Mouse (Mus musculus): Measurements from ENCODE around the gene Bag1. TPM values are rescaled to one million over a fixed set of nuclear protein-coding genes. Genes with fewer than 3 reads are reported as not detected.

Gene Bag1
- total RNA-seq, 1 experiment = 99.5 TPM

DNA sequence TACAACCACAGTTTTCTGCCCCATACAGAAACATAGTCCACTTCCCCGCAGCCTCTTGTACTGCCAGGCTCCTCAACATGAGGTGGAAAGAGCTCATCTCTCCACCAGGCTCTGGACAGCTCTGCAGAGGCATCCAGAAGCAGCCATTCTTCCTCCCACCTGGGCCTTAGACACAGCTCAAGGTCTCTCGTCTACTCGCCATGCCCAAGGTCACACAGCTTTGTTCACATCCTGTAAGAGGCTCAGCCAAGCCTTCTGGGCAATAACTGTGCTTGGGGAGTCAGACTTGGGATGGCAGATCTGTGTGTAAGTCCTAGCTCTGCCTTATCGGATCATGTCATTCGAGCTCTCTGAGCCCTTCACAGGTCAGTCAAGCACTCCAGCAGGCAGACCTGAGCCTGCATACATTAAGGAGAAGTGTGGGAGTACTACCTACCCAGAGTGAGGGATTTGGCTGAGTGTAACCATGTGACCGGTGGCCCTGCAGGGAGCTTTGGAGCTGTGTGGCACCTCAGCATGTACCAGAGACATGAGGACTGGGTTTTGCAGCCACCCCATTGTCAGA, 24.9 kb downstream of the Bag1 start:
- in situ Hi-C loops (cut with MboI; ENCODE audit: low sequenced_read_pairs in 2 of 2, unreplicated experiment in 2 of 2) = no loop called here
- Histone ChIP-seq H3K27ac (ENCODE audit: insufficient read depth, low read depth, low read length, poor library complexity, severe bottlenecking) (no peak overlapping the region), H3K4me3 (ENCODE audit: insufficient read depth in 1 of 2, low read depth in 1 of 2, low read length in 2 of 2, poor library complexity in 1 of 2, severe bottlenecking in 1 of 2) (no peak overlapping the region), H3K4me1 (ENCODE audit: control insufficient read depth in 2 of 2, insufficient read depth in 2 of 2, low read length in 2 of 2, poor library complexity in 1 of 2) (peaks cover 2 to 6% of the 10 kb centered on the region in 2 experiments; a peak in 3 of 4 replicates), H3K36me3 (ENCODE audit: control insufficient read depth, insufficient read depth, low read length, poor library complexity, severe bottlenecking) (no peaks in the 10 kb centered on the region), H3K9me3 (ENCODE audit: control insufficient read depth, insufficient read depth, low read depth, low read length) (no peaks in the 10 kb centered on the region), H3K9ac (ENCODE audit: insufficient read depth, low read depth, low read length, poor library complexity, severe bottlenecking) (no peak overlapping the region)
- TF ChIP-seq ZNF384 (IDR thresholded peaks at IDR 0.05; ENCODE audit: low read depth, low read length) (no peak), CHD2 (IDR thresholded peaks at IDR 0.05; ENCODE audit: low read depth, low read length) (no peak), ZC3H11A (IDR thresholded peaks at IDR 0.05; ENCODE audit: borderline replicate concordance, low read depth, low read length) (no peak), MAFK (IDR thresholded peaks at IDR 0.05; ENCODE audit: insufficient read depth, low read depth, low read length) (no peak), HCFC1 (IDR thresholded peaks at IDR 0.05; ENCODE audit: borderline replicate concordance, insufficient read depth, low read length) (no peak)
- DNase-seq (ENCODE audit: low read depth, low spot score) = no peak

DNA sequence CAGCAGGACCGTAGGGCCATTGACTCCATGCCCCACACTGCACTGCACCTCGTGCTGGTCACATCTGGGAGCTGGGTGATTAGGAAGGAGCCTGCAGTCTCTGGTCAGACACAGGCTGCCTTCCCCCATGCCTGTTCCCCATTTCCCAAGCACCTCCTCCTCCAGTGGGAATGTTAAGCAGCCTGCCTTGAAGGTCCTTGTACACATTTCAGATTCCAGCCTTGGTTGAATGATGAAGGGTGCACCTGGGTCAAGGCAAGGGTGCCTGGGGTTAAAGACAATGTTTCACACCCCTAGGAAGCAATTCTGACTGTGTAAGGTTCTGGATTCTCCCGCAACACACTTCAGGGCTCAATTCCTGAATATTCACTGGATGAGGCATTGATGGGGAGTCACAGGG, 26.8 kb downstream of the Bag1 start:
- TF ChIP-seq ZC3H11A (IDR thresholded peaks at IDR 0.05; ENCODE audit: borderline replicate concordance, low read depth, low read length) (no peak), HCFC1 (IDR thresholded peaks at IDR 0.05; ENCODE audit: borderline replicate concordance, insufficient read depth, low read length) (no peak), CHD2 (IDR thresholded peaks at IDR 0.05; ENCODE audit: low read depth, low read length) (no peak), ZNF384 (IDR thresholded peaks at IDR 0.05; ENCODE audit: low read depth, low read length) (no peak), MAFK (IDR thresholded peaks at IDR 0.05; ENCODE audit: insufficient read depth, low read depth, low read length) (no peak)
- in situ Hi-C loops (cut with MboI; ENCODE audit: low sequenced_read_pairs in 2 of 2, unreplicated experiment in 2 of 2) = no loop called here
- no peak for DNase-seq (ENCODE audit: low read depth, low spot score)
- Histone ChIP-seq H3K27ac (ENCODE audit: insufficient read depth, low read depth, low read length, poor library complexity, severe bottlenecking) (no peak overlapping the region), H3K9me3 (ENCODE audit: control insufficient read depth, insufficient read depth, low read depth, low read length) (no peaks in the 10 kb centered on the region), H3K36me3 (ENCODE audit: control insufficient read depth, insufficient read depth, low read length, poor library complexity, severe bottlenecking) (no peaks in the 10 kb centered on the region), H3K4me1 (ENCODE audit: control insufficient read depth in 2 of 2, insufficient read depth in 2 of 2, low read length in 2 of 2, poor library complexity in 1 of 2) (peaks cover 2 to 6% of the 10 kb centered on the region in 2 experiments; a peak in 3 of 4 replicates), H3K4me3 (ENCODE audit: insufficient read depth in 1 of 2, low read depth in 1 of 2, low read length in 2 of 2, poor library complexity in 1 of 2, severe bottlenecking in 1 of 2) (no peak overlapping the region), H3K9ac (ENCODE audit: insufficient read depth, low read depth, low read length, poor library complexity, severe bottlenecking) (no peak overlapping the region)

DNA sequence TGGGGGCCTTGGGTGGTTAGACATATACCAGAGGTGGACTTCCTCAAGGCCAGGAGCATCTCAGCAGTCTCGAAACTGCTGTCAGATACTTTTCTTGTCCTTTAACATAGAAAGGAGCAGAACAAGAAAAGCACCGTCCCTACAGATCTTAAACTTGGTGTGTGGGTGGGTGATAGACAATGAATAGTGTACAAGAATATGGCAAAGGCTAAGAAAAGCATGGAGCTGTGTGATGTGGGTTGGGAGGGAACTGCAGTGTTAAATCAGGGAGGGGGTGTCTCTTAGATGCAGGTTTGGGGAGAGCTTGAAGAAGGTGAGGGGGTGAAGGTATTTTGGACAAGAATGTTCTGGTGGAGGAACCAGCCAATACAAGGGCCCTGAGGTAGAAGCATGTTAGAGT, 27.5 kb downstream of the Bag1 start:
- H3K9me3 ChIP-seq (ENCODE audit: control insufficient read depth, insufficient read depth, low read depth, low read length) = no peaks in the 10 kb centered on the region
- no peak overlapping the region for H3K4me3 ChIP-seq (ENCODE audit: insufficient read depth in 1 of 2, low read depth in 1 of 2, low read length in 2 of 2, poor library complexity in 1 of 2, severe bottlenecking in 1 of 2)
- TF ChIP-seq ZC3H11A (IDR thresholded peaks at IDR 0.05; ENCODE audit: borderline replicate concordance, low read depth, low read length) (no peak), CHD2 (IDR thresholded peaks at IDR 0.05; ENCODE audit: low read depth, low read length) (no peak), MAFK (IDR thresholded peaks at IDR 0.05; ENCODE audit: insufficient read depth, low read depth, low read length) (no peak), HCFC1 (IDR thresholded peaks at IDR 0.05; ENCODE audit: borderline replicate concordance, insufficient read depth, low read length) (no peak), ZNF384 (IDR thresholded peaks at IDR 0.05; ENCODE audit: low read depth, low read length) (no peak)
- in situ Hi-C loops (cut with MboI; ENCODE audit: low sequenced_read_pairs in 2 of 2, unreplicated experiment in 2 of 2) = no loop called here
- H3K36me3 ChIP-seq (ENCODE audit: control insufficient read depth, insufficient read depth, low read length, poor library complexity, severe bottlenecking) = no peaks in the 10 kb centered on the region
- H3K27ac ChIP-seq (ENCODE audit: insufficient read depth, low read depth, low read length, poor library complexity, severe bottlenecking) = no peak overlapping the region
- DNase-seq (ENCODE audit: low read depth, low spot score) = no peak
- no peak overlapping the region for H3K9ac ChIP-seq (ENCODE audit: insufficient read depth, low read depth, low read length, poor library complexity, severe bottlenecking)
- H3K4me1 ChIP-seq (ENCODE audit: control insufficient read depth in 2 of 2, insufficient read depth in 2 of 2, low read length in 2 of 2, poor library complexity in 1 of 2) = peaks cover 2 to 6% of the 10 kb centered on the region in 2 experiments; a peak in 3 of 4 replicates

DNA sequence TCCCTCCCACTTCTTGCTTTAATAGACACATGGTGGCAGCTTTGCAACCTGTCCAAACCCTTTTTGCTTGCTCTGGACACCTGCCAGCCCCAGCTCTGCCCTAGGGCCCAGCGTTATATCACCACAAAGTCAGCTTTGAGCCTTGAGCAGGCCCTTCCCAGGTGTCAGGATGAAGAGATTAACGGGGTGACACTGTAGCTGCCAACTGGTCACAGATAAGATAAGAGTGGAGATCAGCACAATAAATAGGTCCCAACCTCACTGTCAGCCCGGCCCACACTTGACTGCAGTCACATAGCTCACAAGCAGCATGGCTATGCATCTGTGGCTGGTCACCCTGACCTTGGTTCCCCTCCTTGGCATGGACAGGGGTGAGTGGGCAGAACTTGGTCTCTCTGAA, 28.3 kb downstream of the Bag1 start, which contains the start of gene Spink4:
Gene Spink4, plus strand, starts transcription at position 268 of the 400 bp plus-strand sequence.
- Histone ChIP-seq H3K9me3 (ENCODE audit: control insufficient read depth, insufficient read depth, low read depth, low read length) (no peaks in the 10 kb centered on the region), H3K4me1 (ENCODE audit: control insufficient read depth in 2 of 2, insufficient read depth in 2 of 2, low read length in 2 of 2, poor library complexity in 1 of 2) (peaks cover 2 to 6% of the 10 kb centered on the region in 2 experiments; a peak in 3 of 4 replicates), H3K27ac (ENCODE audit: insufficient read depth, low read depth, low read length, poor library complexity, severe bottlenecking) (no peak within 1 kb of the TSS), H3K9ac (ENCODE audit: insufficient read depth, low read depth, low read length, poor library complexity, severe bottlenecking) (no peak within 1 kb of the TSS), H3K4me3 (ENCODE audit: insufficient read depth in 1 of 2, low read depth in 1 of 2, low read length in 2 of 2, poor library complexity in 1 of 2, severe bottlenecking in 1 of 2) (no peak within 1 kb of the TSS), H3K36me3 (ENCODE audit: control insufficient read depth, insufficient read depth, low read length, poor library complexity, severe bottlenecking) (no peaks in the 10 kb centered on the region)
- in situ Hi-C loops (cut with MboI; ENCODE audit: low sequenced_read_pairs in 2 of 2, unreplicated experiment in 2 of 2) = no loop called here
- DNase-seq (ENCODE audit: low read depth, low spot score) = no peak
- TF ChIP-seq ZC3H11A (IDR thresholded peaks at IDR 0.05; ENCODE audit: borderline replicate concordance, low read depth, low read length) (no peak), ZNF384 (IDR thresholded peaks at IDR 0.05; ENCODE audit: low read depth, low read length) (no peak), CHD2 (IDR thresholded peaks at IDR 0.05; ENCODE audit: low read depth, low read length) (no peak), MAFK (IDR thresholded peaks at IDR 0.05; ENCODE audit: insufficient read depth, low read depth, low read length) (no peak), HCFC1 (IDR thresholded peaks at IDR 0.05; ENCODE audit: borderline replicate concordance, insufficient read depth, low read length) (no peak)
